Mouse (Mus musculus) cerebellum, postnatal 10 days (tissue): ENCODE results near the gene Rptor.

Experiments
- DNase-seq, 2 experiments: peaks; one replicate each; pipeline ENCODE4 v3.0.0; 2021; ENCODE audit warnings: mixed read lengths in 2 of 2

Gene Rptor

DNA sequence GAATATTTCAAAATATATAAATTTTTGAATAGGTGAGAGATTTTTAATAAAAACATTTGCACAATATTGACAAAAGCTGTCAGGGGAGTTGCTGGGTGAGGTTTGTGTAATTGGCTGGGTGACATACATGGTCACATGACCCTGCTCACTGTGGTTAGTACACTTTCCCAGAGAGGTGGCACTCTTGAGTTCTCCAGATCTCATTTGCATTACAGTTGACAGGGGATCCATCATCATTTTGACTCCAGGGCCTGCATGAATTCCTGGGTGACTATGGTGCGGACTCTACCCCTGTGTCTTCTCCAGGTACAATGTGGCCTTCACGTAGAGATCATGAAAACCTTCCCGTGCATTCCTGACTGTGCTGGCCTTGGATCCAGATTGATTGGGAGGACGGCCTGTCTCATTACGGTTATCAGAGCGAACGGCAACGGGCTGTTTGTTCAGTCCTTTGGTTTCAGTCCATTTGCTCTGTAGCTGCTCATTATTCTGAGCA lies 183.7 kb downstream of the Rptor start:
- no peak for DNase-seq

DNA sequence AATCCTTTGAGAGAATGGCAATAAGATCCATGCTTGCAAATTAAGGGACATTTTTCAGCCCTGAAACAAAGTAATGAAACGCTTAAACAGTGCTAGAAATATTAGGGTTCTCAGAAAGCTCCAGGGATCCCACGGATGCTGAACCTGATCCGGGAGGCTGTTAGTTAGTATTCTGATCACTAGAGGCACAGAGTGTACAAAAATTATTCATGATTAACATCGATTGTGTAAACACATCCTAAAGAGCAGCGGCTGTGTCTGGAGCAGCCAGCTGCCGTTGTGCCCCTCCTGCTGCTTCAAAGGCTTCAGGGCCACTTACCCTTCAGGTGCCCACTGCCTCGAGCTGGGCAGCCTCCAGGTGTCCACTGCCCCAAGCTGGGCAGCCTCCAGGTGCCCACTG lies 185.8 kb downstream of the Rptor start:
- no peak for DNase-seq

DNA sequence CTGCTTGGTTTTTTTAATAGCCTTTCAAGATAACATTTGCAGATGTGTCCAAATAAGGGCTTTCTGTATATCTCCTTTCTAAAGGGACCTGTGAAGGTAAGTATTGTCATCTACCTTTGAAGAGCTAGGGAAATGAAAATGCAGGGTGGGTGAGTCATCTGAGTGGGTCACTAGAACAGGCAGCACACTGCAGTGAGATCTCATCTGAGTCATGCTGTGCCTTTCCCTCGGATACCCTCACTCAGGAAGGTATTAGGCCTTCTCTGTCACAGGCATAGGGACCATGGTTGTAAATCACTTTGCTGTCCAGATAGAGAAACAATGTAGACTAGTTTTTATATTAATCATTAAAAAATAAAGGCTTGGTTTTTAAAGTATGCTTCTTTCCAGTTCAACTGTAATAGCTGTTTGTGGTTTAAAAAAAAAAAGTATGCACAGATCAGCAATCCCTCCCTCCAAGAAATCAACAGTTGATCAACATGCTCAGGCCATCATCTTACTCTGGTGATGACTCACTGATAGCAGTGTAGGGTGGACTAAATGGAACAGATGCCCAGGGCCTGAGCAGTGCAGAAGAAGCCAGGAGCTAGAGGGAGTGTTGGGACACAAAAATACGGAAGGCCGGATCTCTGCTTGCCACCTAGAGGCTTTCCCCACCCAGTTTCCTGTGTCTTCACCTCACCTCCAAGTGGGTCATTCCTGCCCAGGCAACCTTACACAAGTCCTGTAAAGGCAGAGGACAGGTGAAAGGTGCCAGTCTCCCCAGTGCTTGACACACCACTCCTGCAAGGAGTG lies 186.4 kb downstream of the Rptor start:
- DNase-seq = no peak

DNA sequence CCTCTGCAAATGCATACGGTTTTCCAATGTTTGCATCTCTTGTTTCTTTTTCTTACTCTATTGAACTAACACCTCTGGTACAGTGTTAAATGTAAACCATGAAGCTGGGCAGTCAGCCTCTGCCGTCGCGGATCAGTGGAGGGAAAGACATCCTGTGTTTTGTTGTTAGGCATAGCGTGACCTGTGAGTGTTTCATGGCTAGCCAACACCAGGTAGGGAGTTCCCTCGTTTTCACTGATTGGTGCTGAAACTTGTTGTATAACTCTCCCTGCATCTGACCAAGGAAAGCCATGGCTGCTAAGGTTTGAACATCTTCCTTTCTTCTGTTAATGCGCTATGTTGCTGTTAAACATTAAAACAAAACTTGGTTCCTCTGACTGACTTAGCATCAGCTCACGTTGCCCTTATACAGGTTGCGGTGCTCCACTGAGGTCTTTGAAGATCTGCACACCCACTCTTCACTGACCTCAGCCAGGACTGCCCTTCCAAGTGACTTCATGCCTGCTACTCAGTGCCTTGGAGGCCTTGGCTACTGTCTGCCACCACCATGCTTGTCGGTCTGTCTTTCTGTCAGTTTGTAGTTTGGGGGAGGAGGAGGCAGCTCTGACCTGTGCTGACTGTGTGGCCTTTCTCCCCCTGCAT lies 189.3 kb downstream of the Rptor start:
- DNase-seq = no peak

DNA sequence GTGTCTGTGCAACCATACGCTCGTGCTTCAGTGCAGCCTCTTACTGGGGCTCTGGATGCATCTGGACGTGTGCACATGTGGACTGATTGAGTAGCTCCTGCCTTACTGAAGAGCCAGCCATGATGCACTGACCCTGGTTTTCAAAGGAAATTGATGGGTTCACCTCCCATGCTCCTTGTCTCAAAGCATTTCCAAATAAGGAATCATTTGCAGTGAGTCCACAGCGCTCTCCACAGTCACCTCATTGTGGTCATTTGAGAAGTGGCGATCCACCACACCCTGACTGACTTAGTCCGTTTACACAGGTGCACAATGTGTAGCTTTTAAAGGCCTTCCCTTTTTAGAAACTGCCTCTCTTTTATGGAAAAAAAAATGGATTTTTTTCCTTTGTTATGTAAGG lies 190.7 kb downstream of the Rptor start:
- no peak for DNase-seq

DNA sequence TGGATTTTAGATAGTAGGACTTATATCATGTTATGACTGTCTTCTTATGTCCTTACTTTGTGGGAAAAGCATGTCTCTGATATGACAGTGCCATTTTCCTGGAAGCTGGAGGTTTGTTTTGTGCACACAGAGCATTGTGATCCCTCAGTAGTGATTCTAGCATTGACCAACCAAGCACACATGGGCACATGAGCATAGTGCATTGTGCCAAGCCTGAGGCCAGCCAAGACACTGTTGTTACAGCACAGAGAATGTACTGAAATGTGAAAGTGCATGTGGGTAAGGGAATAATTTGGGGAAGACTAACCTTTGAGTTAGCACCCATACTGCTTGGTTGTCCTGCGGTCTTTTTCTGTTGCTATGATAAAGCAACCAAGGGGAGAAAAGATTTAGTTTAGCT lies 191.3 kb downstream of the Rptor start:
- DNase-seq = peak; percentile 64 to 69

DNA sequence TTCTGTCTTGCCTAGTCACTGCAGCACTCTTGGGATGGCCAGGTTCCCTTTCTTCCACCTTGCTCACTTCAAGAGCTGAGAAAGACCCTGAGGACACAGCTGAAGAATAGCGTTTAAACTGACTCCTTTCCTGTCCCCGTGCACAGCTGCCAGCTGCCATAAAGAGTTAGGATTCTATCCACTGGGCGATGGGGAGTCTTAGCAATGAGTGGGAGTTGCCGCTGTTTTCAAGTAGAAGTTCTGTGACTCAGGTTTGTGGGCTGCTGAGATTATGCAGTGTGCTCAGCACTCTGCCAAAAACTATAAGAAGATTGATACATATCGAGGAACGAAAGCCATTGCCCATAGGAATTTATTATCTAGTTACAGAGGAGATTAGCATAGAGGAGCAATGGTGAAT lies 192.0 kb downstream of the Rptor start:
- no peak for DNase-seq

DNA sequence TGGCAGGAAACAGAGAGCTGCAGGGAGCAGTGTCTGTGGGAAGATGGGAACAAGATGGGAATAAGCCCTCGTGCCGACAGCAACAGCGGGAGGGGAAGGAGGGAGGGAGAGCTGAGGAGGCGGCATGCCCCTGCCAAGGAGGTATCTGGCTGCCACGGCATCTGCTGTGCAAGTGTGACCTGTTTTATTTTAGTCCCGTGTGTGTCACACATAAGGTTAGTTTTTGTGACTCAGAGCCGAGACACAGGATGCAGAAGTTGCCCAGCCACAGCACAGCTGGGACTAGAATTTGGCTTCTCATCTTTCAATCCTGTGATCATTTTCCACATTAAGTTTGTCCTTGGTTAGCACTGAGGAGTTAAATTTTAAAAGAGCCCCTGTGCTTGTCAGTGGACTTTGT lies 193.7 kb downstream of the Rptor start:
- DNase-seq = peak; percentile 66 to 76

DNA sequence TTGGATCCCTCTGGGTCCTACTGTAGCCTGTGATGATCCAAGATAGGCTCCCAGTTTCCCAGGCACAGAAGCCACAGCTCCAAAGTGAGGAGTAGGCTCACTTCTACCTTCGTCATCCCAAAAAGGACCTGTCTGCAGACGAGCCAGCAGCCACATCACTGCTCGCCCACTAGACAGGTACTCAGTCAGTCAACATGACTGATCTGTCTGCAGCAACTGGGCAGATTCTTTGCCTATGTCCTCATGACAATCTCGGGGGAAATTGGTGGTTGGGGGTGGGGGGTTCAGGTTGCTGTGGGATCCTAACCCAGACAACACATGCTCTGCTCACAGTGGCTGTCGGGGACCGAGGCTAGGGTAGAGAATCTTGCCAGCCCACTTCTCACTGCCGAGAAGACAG lies 194.1 kb downstream of the Rptor start:
- no peak for DNase-seq

DNA sequence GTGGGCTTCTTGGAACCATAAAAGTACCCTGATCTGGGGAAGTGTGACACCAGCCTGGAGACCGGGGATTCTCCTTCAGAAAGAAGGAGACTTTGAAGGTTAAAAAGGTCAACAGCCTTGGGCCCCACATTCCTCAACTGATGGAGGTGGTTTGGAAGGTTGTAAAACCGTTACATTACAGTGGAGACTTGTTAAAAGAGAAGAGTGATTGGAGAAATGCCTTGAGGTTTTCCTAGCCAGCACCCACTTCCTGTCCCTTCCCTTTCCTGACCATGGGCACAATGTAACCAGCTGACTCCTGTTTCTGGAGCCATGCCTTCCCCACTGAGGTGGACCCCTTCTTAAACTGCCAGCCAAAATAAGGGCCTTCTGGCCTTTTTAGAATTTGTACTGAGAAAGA lies 196.8 kb downstream of the Rptor start:
- no peak for DNase-seq

DNA sequence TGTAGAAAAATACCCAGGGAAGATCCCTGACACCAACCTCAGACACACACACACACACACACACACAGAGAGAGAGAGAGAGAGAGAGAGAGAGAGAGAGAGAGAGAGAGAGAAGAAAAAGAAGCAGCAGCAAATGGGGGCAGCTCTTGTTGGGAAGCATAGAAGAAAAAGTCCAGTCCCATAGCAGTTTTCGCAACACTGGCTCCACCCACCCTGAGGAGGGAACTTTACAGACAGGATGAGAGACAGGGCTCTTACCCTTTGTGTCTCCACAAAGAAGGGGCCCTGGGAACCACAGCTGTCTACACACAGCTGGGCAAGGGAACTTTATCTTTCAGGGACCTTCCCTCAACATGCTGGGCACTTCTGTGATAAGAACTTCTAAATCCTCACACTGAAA lies 199.2 kb downstream of the Rptor start:
- no peak for DNase-seq

DNA sequence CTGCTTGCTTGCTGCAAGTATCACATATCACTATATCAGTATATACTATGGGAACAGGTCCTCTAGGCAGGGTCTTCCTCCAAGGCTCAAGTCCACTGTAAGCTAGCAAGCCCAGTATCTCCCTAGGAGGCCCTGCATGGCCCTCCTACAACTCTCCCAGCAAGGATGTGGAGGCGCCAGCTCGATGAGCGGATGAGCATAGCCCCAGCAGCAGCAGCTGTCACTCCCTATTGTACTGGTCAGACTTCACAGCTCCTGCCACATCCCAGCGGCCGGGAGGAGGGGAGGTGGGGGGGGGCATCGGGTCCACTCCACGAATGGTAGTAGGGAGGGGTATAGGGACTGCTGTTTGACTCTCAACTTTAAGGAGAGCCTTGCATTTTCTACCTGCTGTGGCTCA lies 200.2 kb downstream of the Rptor start:
- DNase-seq = no peak

DNA sequence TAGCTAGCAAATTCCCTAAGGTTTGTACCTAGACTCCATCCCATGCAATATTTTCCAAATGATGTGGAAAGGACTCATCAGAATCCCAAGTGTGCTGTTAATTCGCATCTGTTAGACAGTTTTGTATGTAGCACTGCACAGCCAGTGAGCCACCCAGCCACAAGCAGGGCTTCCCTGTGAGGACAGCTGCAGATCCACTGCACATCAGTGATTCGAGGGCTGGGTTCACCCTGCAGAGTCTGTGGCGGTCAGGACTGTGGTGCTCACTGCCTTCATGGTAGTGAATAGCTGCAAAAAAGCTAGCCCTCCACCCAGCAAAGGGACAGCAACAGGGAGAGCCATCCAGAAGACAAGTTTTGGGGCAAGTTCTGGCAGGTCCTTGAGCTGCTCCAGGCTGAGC lies 201.7 kb downstream of the Rptor start:
- DNase-seq = no peak

DNA sequence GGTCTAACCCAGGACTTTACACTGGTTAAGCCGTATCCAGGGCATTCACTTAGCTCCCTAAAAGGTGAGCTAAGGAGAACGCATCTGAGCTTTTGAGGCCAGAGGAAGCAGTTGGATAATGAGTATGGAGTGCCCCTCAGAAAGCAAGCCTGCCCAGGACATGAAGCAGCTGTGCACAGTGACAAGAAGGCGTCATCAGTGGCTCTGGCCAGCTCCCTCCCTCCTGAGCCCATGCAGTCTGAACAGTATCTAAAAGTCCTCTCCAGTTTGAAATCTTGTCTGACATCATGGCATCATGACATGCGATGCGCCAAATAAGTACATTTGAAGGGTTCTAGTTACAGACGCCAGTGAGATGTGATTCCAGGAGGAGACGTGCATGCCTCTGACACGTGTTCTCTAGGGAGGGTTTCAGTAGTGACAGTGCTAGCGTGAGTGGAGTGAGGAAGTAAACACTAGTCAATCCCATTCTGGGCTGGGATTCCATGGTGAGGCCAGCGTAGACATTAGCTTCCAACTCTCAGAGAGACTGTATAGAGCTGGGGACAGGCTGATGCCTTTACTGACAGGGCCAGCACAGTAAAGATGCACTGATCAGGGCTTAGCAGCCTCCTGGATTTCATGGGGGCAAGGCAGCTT lies 202.5 kb downstream of the Rptor start:
- no peak for DNase-seq

DNA sequence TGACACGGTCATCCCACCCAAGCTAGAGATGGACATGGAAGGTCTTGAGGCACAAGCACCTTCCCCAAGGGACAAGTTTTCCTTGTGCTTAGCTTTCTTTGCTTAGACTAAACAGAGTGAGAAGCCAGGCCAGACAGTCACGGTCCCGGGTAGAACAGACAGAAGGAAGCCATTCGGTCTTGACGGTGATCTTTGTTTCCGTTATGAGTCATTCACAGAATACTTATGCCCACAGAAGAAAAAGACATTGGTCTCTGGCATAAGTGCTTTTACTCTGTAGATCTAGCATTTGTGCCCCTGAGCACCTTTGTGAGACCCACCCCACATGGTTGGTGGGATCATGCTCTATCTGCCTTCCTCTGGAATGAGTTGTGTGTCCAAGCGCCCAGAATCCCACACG lies 203.8 kb downstream of the Rptor start:
- DNase-seq = no peak

DNA sequence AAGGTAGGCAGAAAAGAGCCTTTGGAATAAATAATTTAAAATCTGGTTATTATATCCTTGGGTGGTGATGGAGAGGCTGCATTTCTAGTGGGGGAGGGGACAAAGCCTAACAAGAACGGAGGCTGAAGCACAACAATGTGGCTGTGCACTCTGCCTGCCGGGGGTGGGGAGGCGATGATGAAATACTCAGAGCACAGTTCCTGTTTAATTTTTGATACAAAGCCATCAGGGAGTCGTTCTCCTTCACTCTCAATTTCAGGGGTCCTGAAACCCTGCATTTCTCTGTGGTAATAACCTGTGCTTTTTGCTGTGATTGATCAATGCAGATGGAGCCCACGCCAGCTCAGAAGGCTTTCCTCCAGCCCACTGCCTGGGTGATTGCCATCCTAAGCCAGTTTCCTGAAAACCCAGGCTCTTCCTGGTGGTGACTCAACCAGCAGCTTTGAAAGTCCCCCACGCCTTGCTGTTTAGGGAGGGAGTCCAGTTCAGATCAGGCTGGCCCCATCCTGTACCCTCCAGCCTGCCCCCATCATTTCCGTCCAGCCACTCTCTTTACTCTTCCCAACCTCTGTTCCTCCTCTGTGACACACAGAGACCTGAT lies 204.8 kb downstream of the Rptor start:
- DNase-seq = no peak

DNA sequence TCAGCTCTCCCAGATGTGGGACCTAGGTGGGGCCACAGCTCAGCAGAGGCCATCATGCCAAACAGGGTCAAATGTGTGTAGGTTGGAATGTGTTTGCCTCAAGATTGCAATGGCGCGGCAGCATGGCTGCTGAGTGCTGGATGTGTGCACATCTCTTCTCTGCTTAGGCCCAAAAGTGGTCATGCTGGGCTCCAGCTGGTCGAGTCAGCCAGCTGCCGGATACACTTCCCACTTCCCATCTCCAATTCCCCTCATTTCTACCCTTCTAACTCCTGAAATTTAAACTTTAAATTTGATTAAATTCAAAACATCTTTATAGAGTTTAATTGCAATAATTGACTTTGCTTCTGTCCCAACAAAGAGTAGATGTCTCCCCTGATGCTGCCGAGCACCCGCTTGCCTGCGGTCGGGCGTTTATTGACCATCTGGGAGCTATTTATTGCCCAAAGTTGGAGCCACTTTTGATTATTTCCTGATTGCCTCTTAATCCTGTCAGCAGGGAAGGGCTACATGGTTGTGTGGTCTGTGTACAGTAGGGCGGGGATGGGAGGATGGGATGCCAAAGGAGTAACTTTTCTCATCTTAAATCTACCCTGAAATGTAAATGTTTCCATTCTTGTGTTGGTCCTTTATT lies 206.1 kb downstream of the Rptor start:
- peak; percentile 55 to 62 for DNase-seq

DNA sequence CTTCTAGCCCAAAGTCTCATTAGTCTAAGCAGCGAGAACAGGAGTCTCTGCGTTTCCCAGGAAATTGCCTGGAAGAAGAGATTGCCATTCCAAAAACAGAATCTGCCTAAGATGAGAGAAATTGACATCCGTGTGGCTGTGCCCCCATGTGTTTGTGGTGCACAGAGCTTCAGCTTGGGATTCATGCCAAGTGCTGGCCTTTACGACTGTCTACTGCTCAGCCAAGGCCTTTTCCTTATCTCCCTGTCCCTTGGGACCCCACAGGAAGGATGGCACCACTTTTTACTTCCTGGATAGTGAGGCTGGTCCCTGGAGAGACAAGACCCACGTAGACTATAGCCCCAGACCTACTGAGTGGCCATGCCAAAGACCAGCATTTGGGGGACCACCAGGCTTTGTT lies 206.6 kb downstream of the Rptor start:
- peak; percentile 73 to 77 for DNase-seq

DNA sequence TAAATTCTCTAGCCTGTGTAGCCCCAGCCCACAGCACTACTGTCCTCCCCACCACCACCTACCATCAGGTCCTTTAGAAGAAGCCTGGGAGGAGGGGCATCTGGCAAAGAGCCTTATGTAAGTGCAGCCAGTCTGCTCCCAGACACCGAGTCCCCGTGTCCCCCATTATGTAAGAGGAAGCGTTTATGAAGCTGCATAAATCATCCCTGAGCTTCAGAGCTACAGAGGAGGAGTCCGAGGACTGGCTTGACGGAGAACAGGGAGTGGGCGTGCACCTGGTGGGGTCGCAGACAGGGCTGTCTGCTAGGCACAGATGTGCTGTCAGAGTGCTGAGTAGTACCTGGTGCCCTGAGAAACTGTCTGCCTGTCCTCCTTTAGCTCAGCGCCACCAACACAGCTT lies 208.3 kb downstream of the Rptor start:
- DNase-seq = peak in 1 of 2 experiments; percentile 54

DNA sequence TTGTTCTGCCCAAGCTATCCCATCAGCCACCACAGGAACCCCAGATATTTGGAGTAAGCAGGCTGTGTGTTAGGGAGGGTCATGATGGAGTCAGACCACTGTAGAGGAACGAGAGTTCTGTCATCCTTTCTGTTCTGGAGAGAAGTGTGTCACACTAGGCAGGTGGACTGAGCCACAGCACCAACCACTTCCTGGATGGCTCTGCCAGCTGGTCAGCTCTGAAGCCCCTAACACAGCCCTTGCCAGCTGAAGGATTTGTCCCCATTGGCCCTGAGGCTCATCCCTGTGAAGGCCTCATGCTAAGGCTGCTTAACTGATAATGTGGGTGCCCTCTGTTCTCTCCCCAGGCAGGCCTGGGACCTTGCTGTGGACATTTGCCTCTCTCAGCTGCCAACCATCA lies 208.9 kb downstream of the Rptor start:
- no peak for DNase-seq

DNA sequence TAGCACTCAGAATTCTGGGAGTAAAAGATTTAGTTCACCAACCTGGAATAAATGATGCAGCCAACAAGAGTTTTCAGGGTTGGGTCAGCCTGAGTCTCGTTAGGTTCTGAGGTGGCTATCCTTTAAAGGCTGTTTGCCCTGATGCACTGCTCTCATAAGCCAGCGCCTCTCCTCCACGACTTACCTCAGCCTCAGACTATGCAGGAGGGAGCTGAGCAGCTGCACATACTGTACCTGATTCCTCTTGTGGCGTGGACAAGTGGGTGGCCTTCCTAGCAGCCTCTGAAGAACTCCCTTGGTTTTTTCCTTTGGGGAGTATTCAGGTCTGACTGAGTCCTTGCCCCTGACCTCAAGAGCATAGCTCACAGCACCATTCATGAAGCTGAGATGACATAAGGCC lies 209.4 kb downstream of the Rptor start:
- DNase-seq = no peak

DNA sequence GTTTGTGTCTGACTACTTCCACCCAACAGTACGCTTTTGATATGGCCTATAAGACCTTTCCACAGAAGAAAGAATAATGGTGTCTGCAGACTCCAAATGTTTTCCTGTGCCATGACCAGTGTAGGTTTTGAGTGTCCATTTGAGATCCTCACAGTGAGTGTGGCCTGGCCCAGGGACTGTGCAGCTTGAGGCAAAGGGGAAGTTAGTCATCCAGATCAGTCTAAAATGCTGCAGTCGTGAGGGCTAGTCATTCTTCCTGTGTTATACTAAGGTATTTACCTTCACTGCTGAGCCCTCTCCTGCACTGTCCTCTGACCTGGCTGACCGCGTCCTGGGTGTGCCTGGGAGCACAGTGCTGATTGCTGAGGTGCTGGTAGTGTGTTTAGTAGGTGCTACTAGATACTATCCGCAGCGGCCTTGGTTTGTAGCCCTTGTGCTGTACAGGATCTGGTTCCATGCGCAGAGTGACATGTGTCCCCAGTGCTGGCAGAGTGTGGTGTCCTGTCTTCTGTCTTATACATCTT lies 211.4 kb downstream of the Rptor start:
- no peak for DNase-seq

DNA sequence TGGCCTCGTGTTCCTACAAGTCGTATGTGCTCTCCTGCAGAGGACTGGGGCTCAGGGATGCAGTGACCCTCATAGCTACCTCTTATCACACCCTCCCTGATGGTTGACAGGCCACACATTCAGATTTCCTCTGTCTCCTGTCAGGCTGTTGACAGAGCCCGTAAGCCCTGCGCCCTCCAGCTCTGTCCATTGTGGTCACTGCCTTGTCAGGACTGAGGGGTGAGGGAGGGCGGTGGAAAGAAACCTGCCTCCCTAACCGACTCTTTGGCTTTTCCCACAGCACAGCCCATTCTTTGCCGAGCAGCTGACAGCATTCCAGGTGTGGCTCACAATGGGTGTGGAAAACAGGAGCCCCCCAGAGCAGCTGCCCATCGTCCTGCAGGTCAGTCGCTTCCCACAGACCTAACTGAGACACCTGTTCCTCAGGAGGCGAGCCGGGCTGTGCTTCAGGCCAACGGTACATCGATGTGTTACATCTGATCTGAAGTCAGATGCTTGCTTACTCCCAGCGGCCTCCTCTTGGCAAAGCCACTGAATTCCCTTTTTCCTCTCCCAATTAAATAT lies 214.2 kb downstream of the Rptor start:
- no peak for DNase-seq
